Mouse (Mus musculus) monocyte, adult 2 months (primary cell): Measurements from ENCODE around the gene Gm29609.
A peak's percentile ranks its signal among the peaks of the same experiment; 100 is the strongest.

Experiments used
- DNase-seq, 2 experiments: peaks; one replicate each; pipeline ENCODE4 v3.0.0; 2022; ENCODE audit warnings: low spot score in 2 of 2, low read depth in 1 of 2

Gm29609 gene

GRCm38 (mm10) chr5:31198616-31199320 lies 19.1 kb upstream of the Gm29609 start:
- no peak for DNase-seq

GRCm38 (mm10) chr5:31198170-31198569 lies 18.5 kb upstream of the Gm29609 start:
- DNase-seq: no peak

- DNase-seq: no peak
Observed at GRCm38 (mm10) chr5:31197072-31197471, 17.4 kb upstream of the Gm29609 start.

GRCm38 (mm10) chr5:31196207-31196606 lies 16.5 kb upstream of the Gm29609 start:
- DNase-seq: no peak

GRCm38 (mm10) chr5:31195671-31196070 lies 16.0 kb upstream of the Gm29609 start:
- DNase-seq: no peak

- DNase-seq: no peak
Observed at GRCm38 (mm10) chr5:31194486-31195485, 15.1 kb upstream of the Gm29609 start.

GRCm38 (mm10) chr5:31193631-31194281 lies 14.0 kb upstream of the Gm29609 start:
- no peak for DNase-seq

- DNase-seq: peak; percentile 96
Observed at GRCm38 (mm10) chr5:31192939-31193630, 13.4 kb upstream of the Gm29609 start, which contains the start of the genes Snx17 and Eif2b4. Gene Snx17, plus strand, starts transcription at chr5:31193227. Gene Eif2b4, minus strand, starts transcription at chr5:31193430.

GRCm38 (mm10) chr5:31192045-31192938 lies 12.6 kb upstream of the Gm29609 start:
- DNase-seq: no peak

- no peak for DNase-seq
Observed at GRCm38 (mm10) chr5:31190201-31190600, 10.5 kb upstream of the Gm29609 start.

- no peak for DNase-seq
Observed at GRCm38 (mm10) chr5:31188223-31188840, 8.6 kb upstream of the Gm29609 start.

GRCm38 (mm10) chr5:31183678-31184077 lies 4.0 kb upstream of the Gm29609 start:
- no peak for DNase-seq

GRCm38 (mm10) chr5:31181183-31181770 lies 1.6 kb upstream of the Gm29609 start:
- no peak for DNase-seq

GRCm38 (mm10) chr5:31179301-31179765 lies 378 bp downstream of the Gm29609 start:
- DNase-seq: peak in 1 of 2 experiments; percentile 27

- no peak for DNase-seq
Observed at GRCm38 (mm10) chr5:31168630-31169029, 11.1 kb downstream of the Gm29609 start.

- DNase-seq: no peak
Observed at GRCm38 (mm10) chr5:31164878-31165277, 14.8 kb downstream of the Gm29609 start.

GRCm38 (mm10) chr5:31162462-31162861 lies 17.2 kb downstream of the Gm29609 start:
- DNase-seq: no peak

GRCm38 (mm10) chr5:31154152-31154553 lies 25.6 kb downstream of the Gm29609 start, which contains the start of gene Mpv17:
Gene Mpv17, minus strand, starts transcription at chr5:31154251.
- DNase-seq: peak in 1 of 2 experiments; percentile 27
